Mouse (Mus musculus) MN1 (cell line): ENCODE results near the gene Rarb.

Experiments
- DNase-seq: peaks from one replicate; pipeline ENCODE4 v3.0.0-alpha.2; 2016; ENCODE audit warnings: low spot score

Gene Rarb

DNA sequence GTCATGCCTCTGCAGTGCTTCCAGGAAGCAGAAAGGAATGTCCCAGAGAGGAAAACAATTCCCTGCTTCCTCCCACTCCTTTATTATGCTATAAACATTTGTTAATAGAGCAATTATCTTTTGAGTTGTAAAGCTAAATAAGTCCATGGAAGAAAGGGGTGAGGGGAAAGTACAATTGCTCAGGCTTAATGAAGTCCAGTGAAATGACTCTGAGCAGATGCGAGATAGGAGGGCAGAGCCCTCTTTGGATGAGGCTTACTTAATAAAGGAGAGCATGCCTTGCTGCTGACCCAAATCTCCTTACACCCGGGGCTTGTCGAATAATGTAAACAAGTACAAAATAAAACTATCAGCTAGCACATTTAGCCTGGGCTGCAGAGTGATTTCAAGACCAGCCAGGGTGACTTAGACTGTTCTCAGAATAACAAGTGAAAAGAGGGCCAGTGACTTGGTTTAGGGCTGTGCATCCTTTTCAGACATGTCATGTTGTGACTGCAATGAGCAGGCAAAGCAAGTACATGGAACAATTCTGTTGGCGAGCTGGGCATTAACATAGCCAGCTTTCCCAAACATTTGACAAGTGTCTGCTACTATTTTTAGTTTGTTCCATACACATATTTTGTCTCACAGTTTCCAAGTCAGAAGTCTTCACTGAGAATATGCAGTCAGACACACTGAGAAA lies 83.5 kb downstream of the Rarb start:
- no peak for DNase-seq

DNA sequence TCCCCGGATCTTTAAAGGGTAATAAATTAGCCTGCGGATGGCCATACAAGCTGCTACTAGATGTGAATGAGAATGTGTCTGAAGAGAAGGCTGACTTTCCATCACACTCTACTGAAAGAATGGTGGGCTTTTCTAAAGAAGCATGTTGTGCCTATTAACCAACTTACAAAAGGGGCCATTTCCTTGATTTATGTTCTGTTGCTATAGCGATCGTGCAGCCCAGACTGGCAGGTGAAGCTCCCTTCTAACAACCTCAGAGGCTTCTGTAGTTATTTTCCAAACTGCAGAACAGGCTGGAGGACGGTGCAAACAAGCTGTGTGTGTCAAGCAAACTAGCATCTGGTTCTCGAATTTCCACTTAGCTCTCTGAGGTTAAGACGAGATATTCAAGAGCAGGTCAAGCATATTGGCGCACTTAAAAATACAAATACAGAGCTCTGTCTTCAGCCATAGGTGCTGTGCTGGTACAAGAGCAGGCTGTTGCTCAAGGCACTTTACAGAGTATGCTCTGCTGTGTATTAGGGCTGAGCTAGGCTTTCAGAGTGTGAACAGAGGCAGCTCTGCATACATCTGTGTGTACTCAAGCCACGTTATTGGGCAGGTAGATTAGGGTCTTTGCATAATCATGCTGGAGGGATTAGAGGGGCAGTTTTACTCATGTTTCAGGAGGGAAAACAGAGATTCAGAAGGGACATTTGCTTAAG lies 85.2 kb downstream of the Rarb start:
- DNase-seq = no peak

DNA sequence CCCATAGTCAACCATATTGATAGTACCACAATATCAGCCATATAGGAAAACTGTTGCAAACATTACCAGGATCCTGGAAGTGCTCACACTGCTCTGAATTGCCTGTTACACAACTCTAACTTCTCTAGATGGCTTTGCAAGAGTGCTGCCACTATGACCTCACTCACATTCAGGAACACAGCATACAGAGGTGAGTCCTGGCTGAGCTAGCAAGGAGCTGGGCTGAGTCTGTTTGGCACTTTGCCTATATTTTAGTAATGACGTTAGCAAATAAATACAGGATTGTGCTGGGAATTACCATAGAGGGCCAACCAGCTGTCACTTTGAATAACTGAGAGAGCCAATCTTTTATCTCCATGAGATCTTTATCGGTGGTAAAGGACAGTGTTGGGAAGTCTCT lies 86.9 kb downstream of the Rarb start:
- no peak for DNase-seq

DNA sequence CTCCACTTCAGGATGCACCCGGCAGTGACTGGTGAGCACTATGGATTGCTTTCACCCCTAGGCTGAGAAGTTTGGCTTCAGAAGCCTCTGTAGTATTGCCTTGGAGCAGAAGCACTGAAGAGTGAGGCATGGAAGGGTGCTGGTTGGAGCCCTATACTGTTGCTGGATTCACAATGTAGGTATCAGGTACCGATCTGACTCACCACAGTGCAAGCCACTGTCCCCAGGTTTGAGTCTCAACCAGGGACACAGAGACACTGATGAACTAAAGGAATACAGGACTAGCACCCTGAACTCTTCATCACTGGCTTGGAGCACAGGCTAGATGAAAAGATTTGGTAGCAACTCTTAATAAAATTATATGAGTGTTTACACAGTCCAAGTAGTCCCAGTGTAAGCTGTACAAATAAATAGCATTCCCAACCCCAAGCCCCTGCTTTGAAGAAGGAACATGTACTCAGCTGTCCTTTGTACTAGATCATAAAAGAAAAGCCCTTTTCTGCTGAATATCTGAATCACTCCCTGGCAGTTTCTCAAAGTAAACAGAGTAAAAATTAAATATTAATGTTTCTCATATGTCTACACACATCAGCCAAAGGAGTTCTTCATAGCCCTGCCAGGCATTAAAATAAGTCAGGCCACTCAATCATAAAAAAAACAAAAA lies 90.6 kb downstream of the Rarb start:
- no peak for DNase-seq

DNA sequence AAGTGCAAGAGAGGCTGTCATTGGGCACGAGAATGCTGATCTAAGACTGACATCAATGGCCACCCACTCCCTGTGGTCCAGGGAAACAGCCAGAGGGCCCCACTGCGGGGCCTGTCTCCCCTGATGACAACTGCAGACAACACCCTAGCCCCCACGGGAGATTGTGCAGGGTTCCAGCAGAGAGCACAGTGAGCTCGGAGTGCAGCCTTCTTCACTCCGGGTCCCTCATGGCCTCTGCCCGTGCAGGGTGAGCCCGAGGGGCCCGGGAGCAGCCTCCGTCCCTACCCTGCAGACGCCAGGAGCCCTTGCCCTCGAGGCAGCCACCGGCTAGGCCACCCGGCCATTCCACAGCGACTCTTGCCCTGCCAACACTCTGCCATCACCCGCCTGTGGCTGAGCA lies 95.0 kb downstream of the Rarb start:
- no peak for DNase-seq

DNA sequence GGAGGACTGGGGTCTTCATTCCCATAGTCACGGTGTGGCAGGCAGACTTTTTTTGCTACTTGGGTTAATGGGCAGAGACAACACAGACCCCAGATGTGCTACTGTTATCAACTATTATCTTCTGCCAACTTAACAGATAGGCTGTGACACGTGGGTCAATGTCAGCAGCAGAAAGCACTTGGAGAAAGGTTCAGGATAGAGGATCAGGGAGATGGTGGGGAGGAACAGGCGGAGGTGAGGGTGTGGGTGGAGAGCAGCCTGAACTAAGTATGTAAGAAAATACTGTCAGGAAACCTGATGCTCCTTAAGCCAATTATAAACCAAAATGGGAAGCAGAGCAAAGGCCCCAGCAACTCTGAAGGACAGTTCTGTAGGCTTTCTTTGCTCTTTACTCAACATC lies 101.1 kb downstream of the Rarb start:
- DNase-seq = no peak

DNA sequence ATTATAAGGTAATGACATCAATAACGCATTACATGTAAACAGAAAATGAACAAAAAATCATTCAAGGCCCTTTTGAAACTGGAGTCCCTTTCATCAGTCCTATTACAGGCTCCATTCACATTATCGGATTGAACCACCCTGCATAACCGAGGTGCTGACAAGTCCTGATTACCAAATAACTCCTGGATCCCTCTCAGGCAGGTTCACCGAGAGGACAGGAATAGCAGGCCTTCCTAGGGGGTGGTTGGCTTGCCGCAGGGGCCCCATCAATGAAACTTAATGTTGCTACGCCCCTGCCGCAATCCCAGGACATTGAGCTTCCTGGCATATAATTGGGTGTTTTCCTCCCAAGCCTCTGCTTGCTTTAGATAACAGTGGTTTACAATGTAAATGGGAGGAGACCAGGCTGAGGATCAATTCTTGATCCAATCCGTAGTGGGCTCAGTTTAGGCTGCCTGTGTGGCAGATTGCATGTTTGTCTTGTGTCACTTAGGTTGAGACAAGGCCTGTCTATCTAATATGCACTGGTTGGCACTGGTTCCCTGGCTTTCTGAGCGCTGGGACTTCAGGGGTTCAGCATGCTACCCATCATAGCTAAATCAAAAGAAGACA lies 104.5 kb downstream of the Rarb start:
- no peak for DNase-seq

DNA sequence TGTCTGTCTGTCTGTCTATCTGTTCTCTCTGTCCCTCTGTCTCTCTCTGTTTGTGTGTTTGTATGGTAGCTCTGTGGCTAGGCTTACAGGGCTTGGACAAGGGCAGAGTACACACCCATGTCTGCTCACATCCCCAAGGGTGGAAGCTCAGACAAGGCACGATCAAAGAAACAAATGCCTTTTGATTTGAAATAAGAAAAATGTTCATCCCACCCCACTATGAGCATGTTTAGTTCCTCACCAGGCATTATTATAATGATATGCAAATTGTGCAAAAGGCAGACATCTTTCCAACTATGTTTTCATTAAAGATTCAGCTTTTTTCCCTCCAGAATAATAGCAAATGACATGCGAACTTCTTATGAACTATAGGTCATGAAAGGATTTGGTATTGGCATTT lies 105.2 kb downstream of the Rarb start:
- no peak for DNase-seq

DNA sequence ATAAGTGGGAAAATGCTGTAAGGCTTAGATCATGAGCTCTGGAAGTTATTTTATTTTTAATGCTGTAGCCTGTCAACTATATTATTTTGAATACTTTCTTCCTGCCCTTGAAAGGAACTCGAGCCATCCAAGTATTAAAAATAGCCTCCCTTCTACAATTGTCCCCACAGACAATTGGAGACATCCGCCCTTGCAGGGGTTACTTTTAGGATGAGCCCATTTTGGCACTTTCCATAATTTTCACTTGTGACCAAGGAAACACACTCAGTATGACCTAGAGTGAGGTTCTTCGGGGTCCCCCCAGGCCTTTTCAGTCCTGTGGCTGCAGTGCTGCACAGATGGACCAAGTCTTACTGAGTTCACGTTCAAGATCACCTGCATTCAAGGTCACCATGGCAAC lies 119.7 kb downstream of the Rarb start:
- no peak for DNase-seq

DNA sequence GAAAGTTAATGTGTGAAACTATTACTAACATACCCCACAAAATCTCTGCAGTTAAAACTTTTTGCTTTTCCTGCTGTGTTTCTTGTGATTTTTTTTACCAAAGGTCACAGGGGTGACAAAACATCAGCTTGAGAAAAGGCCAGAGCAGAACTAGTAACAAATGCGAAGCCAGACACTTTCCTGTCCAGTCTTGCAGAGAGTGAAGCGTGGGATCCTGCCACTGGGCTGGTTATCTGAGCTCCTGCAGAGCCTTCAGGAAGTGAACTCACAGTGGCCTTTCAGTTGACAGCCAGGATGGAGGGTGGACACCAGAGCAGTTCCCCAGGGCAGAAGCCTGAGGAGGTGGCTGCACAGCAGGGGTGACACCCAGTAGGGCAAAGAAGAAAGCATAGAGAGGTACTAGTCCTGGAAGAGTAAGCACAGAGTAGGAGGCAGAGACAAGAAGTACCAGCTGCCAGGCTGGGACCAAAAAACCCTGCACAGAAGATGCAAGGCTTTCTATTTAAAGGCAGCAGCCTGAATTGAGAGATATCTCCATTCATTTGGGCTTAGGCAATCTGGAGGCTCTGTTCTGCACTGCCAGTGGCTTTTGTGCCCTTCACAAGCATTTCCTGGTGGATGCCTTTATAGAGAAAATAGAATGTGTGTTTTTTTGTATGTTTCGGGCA lies 123.4 kb downstream of the Rarb start:
- DNase-seq = no peak

DNA sequence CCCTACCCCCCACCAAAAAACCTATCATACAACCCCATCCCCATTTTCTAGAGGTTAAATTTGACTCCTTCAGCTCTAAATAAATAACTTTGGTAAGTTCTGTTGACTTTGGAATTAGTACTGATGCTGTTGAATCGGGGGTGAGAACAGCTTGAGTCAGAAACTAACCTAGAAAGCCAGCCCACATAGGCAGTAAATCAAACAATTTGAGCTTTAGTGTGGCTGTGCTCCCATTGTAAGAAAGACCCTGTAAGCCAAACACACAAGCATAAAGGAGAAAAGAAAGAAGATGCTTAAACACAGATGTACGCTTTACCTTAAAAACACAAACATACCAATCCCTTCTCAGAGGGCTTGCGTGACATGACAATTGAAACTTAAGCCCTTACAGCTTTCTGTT lies 140.6 kb downstream of the Rarb start:
- no peak for DNase-seq

DNA sequence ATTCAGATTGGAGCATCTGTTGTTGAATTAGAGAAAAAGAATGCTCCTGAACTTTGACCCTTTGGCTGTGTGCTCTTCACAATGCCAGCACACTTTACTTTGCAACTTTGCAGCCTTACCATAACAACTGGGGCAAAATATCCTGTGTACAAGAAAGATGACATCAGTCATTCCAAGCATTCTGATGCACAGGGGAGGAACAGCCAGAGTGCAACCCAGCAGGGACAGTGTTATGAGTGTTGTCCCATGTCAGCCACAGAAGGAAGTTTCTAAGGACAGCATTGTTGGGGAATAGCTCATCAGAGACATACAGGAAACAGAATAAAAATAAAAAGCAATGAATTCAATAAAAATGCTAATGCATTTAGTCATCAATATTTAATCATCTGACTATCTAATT lies 141.9 kb downstream of the Rarb start:
- no peak for DNase-seq

DNA sequence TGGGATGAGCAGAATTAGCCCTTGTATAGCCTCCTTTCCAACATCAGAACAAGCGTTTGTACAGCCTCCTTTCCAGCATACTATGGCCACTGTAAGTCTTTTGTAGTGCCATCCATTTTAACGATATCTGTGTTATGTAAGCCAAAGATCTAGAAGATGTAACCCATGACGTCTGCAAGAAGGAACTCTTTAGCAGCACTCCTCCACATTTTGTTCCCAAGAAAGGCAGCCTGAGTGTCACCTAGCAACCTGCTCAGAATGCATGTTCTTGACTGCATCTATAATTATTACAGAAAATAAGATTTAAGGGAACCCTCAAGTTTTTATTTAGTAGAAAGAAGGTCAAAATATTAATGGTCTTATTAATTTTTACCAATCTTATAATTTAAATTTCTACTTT lies 148.4 kb downstream of the Rarb start:
- DNase-seq = no peak

DNA sequence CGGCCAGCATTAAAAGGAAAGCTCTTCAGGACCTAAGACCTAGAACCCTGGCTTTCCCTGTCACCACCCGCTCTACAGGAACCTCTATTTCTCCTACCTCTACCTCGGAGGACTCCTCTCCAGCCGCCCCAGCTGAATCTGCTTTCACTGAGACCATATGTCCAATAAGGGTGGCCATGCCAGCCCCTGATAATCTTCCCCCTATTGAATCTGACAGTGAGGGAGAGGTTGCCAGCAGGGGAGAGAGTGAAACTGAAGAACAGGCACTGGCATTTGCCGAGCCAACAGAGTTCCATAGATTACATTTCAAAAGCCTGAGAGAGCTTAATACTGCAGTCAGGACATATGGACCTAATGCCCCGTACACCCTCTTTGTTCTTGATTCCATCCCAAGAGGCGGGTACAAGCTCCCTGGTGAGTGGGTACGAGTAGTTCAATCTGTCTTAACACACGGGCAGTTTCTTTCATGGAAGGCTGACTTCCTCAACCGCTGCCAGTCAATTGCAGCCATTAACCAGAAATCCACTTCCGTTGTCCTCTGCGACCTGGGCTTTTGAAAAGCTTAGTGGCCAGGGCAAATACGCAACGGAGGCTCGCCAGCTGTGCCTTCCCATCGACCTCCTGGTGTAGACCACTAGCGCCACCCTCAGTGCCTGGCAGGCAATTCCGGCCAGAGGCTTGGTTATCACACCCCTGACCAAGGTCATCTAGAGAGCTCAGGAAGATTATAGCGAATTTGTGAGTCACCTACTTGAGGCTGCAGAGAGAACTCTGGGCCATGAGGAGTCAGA lies 179.6 kb downstream of the Rarb start:
- DNase-seq = no peak

DNA sequence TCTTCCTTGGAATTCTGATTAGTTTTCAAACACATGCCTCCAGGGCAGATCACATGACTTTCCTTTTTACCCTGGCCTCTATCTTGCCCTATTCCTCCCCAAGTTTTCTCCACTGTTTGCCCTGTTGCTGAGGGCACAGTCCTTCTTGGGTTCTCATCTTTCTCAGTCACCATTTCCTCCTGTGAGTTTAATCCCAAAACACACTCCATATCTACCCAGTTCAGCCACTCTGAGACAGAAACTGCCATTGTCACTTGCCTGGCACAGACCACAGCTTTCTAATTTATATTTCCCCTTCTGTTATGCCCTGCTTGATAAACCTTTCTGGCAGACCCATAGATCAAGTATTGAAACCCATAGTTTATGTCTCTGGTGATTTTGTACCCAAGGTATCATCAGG lies 205.0 kb downstream of the Rarb start:
- DNase-seq = no peak

DNA sequence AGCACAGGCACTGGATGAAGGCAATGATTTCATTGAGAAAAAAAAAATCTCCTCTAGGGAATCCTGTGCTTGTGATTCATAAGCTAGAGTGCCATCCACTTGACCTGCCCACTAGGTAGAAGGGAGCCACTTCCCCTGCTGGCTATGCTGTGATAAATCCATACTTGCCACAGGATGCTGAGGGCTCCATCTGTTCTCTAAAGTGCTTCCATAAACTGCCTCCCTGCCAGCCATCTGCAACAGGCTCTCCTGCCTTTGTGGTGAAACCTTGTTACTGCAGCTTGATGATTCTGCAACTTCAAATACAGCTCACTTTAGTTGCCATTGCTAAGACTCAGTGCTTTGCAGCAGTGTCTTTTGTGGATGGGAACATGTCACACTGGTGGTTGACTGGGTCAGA lies 213.5 kb downstream of the Rarb start:
- no peak for DNase-seq

DNA sequence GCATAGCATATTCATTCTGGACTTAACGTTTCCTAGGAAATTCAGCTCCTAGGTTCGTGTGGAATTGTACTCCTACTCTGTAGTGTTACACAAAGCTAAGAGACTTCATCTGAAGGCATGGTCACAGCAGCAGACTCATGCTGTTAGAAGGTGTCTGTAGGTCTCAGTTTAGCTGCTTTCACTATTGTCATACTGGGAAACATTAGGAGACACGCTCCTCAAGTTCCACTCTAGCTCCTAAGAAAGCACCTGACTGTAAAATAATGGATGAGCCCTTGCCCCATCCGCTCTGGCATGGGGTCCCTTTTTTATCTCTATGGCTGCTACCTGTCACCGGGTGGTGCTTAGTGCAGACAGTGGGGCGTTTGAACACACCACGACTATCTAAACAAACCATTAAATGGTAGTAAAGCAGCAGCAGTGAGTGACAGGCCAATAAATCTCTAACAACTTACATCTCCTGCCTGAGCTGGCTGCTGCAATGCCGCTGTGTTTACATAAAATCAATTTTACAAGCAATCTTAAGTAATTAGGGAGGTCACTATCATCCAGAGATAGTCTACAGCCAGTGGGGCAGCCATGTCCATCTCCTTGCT lies 214.4 kb downstream of the Rarb start:
- DNase-seq = no peak

DNA sequence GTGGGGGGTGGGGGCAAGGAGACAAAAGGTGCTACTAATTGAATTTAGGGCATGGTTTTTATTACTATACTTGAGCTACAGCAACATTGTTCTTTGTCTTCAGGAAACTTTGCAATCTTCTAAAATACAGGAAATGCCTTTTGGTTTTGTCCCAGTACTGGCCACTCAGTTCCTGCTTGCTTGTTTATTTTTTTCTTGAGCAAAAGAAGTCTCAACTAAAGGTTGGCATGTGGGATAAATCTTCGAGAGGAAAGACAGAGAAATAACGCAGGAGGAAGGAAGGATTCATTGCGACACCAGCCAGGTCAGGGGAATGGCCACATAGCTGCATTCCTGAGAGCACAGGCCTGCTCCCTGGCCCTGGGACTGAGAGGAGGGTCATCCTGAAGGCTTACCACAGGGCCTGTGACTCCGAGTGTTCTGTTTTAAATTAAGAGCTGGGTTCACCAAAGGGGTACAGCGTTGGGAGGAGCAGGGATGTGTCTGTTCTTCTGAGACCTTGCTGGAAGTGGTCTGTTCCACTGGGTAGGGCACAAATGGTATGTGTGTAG lies 215.8 kb downstream of the Rarb start:
- no peak for DNase-seq

DNA sequence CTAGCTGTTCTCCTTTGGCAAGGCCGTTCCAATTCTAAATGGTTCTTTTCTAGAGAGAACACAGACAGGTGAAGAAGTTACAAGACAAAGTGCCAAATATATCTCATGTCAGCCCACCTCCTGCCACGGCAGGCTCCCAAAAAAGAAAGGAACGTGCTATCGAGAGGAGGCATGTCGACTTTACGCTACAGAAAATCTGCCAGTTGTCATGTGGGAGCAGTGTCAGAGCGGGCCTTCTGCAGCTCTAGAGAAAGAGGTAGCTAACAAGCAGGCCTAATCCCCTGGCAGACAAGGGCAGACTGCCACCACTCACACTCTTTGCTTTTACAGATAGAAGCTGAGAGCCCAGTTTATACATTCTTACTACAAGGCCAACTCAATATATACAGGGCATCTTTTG lies 219.7 kb downstream of the Rarb start:
- no peak for DNase-seq

DNA sequence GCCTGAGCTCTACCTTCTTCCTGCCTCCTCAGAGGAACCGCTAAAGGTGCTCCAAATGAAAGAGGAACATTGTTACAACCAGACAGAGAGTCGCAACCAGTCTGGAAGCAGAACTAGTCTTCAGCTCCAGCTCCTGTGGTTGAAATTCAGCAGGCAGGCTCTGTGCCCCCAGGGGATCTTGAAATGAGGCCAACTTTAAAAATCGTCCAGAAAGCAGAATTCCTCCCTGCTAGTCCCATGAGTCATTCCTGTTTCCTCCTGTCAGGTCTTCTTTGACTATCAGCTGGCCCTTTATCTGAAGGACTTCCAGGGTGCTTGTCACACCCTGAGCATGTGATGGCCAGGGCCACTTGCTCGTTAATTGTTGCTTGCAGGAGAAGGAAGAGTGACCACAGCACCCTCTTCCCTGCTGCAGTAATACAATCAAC lies 220.9 kb downstream of the Rarb start:
- peak; percentile 5 for DNase-seq

DNA sequence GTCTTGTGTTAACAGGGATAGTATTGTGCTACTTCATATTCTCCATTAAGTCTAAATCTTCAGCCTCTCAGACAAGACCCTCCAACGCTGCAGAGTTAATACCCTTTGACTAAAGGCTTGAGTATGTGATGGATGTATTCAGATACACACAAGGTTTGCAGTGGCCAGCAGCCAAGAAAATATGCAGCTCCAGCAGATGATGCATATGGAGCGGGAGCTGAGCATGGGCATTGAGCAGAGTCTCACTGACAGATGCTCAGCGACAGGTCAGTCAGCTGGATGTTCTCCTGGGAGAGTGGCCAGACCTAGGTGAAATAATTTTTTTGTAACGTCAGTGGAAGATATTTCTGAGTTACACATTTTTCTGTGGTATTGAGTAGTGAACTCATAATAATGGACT lies 229.8 kb downstream of the Rarb start:
- DNase-seq = no peak
